19 mouse cellular contexts compared by ENCODE assay signal in genomic region chr4:105992581-105993127, GRCm38 (mm10).
DNase-seq lines count a peak whose midpoint lies in the region; ATAC-seq and TF ChIP-seq lines count a peak whose summit lies in the region.
"Had no signal": no experiment of that assay in that cellular context is flagged by ENCODE, and none has a peak within 500 bp of the region (broad histone marks: within the 10 kb centered on the region; RNA-seq: fewer than 3 reads in every experiment).

No protein-coding gene starts in this region.

- H3K27ac ChIP-seq in gastrocnemius, adult 2 months, result peak overlapping the region; percentile 73
- H3K27ac ChIP-seq in liver, adult 2 months (replicated peaks; ENCODE audit: insufficient read depth, low read depth, low read length), result no peak overlapping the region
- H3K27ac ChIP-seq in liver, postnatal 0 days (ENCODE audit: low read depth), result no peak overlapping the region
- H3K27ac ChIP-seq in brown adipose tissue, adult 24 weeks (replicated peaks; ENCODE audit: low read depth, low read length), result peak overlapping the region; percentile 89
- H3K27ac ChIP-seq in limb, embryonic 15.5 days, result peak overlapping the region; percentile 43; the same call in 1 of the 2 replicates
- H3K27ac ChIP-seq: hindbrain, embryonic 13.5 days; liver, embryonic 12.5 days; macrophage; midbrain, embryonic 12.5 days; neural tube, embryonic 13.5 days had no signal

- H3K79me2 ChIP-seq in liver, adult 2 months (ENCODE audit: control insufficient read depth, insufficient read depth, low read length), result no peaks in the 10 kb centered on the region

- no peak for TF ChIP-seq POLR2A in liver, adult 2 months (IDR thresholded peaks at IDR 0.05; ENCODE audit: extremely low read depth, insufficient read depth, low read length)

- 83% methylated on average over 6 of the region's 6 CpGs for WGBS in liver, adult 2 months
- WGBS in liver, postnatal 0 days (ENCODE audit: insufficient replicate concordance), result 72% methylated on average over 6 of the region's 6 CpGs
- WGBS in limb, embryonic 15.5 days, result 53% methylated on average over 6 of the region's 6 CpGs

- H3K4me3 ChIP-seq in gastrocnemius, adult 2 months, result no peak overlapping the region
- no peak overlapping the region for H3K4me3 ChIP-seq in liver, adult 2 months (ENCODE audit: insufficient read depth, low read depth, low read length)
- no peak overlapping the region for H3K4me3 ChIP-seq in liver, postnatal 0 days (ENCODE audit: low read depth, low read length)
- no peak overlapping the region for H3K4me3 ChIP-seq in brown adipose tissue, adult 24 weeks (ENCODE audit: insufficient read depth, low read depth, low read length)
- H3K4me3 ChIP-seq in limb, embryonic 15.5 days, result no peak overlapping the region
- H3K4me3 ChIP-seq: hindbrain, embryonic 13.5 days; liver, embryonic 12.5 days; midbrain, embryonic 12.5 days; neural tube, embryonic 13.5 days had no signal

- peak; percentile 9; the same call in 1 of the 2 replicates for TF ChIP-seq CTCF in gastrocnemius, adult 2 months (IDR thresholded peaks at IDR 0.05)
- TF ChIP-seq CTCF in liver, adult 2 months (IDR thresholded peaks at IDR 0.05; ENCODE audit: low read depth, low read length), result no peak
- no peak for TF ChIP-seq CTCF in liver, postnatal 0 days (IDR thresholded peaks at IDR 0.05; ENCODE audit: low read depth)

- intact Hi-C loops in gastrocnemius, adult 2 months (cut with DNase I), result no loop called here
- intact Hi-C loops in gastrocnemius, postnatal 36 days (cut with DNase I), result no loop called here

- no peak overlapping the region for H3K9ac ChIP-seq in liver, adult 2 months (ENCODE audit: low read depth, low read length)
- no peak overlapping the region for H3K9ac ChIP-seq in liver, postnatal 0 days (replicated peaks)
- H3K9ac ChIP-seq in limb, embryonic 15.5 days, result no peak overlapping the region
- H3K9ac ChIP-seq: hindbrain, embryonic 13.5 days; liver, embryonic 12.5 days; midbrain, embryonic 12.5 days; neural tube, embryonic 13.5 days had no signal

- ATAC-seq in liver, postnatal 0 days, result no peak
- no peak for ATAC-seq in limb, embryonic 15.5 days (ENCODE audit: insufficient number of reproducible peaks, low FRiP score, low TSS enrichment, low read depth)
- ATAC-seq: forebrain, embryonic 16.5 days; liver, embryonic 12.5 days had no signal

- TF ChIP-seq EP300 in liver, postnatal 0 days (IDR thresholded peaks at IDR 0.05; ENCODE audit: low read depth), result no peak

- H3K9me3 ChIP-seq in liver, postnatal 0 days (ENCODE audit: low read length), result no peaks in the 10 kb centered on the region
- H3K9me3 ChIP-seq in limb, embryonic 15.5 days, result no peaks in the 10 kb centered on the region
- H3K9me3 ChIP-seq: hindbrain, embryonic 13.5 days; liver, embryonic 12.5 days; midbrain, embryonic 12.5 days; neural tube, embryonic 13.5 days had no signal

- H3K4me1 ChIP-seq in liver, adult 2 months (ENCODE audit: control insufficient read depth, insufficient read depth, low read length), result no peaks in the 10 kb centered on the region
- H3K4me1 ChIP-seq in liver, postnatal 0 days (ENCODE audit: insufficient read depth), result no peaks in the 10 kb centered on the region
- no peaks in the 10 kb centered on the region; the same call in 1 of the 2 replicates for H3K4me1 ChIP-seq in brown adipose tissue, adult 24 weeks (ENCODE audit: control insufficient read depth, insufficient read depth, insufficient read length, low read length)
- peaks cover 22% of the 10 kb centered on the region; the same call in 1 of the 2 replicates for H3K4me1 ChIP-seq in limb, embryonic 15.5 days
- H3K4me1 ChIP-seq: liver, embryonic 12.5 days; neural tube, embryonic 13.5 days had no signal

- peak; percentile 38 for DNase-seq in gastrocnemius, adult 2 months
- DNase-seq in gastrocnemius, postnatal 36 days, result no peak
- DNase-seq in liver, adult 2 months (ENCODE audit: extremely low read depth, low read depth, low spot score), result peak; percentile 12
- DNase-seq in liver, postnatal 0 days, result no peak
- DNase-seq in kidney, postnatal 25 days, result no peak
- DNase-seq: adrenal gland, postnatal 10 days; cerebellum, adult 11-12 months; cerebellum, postnatal 25 days; kidney, adult 11 months; kidney, postnatal 4 days; thymus, postnatal 14 days had no signal

- no peaks in the 10 kb centered on the region for H3K27me3 ChIP-seq in liver, adult 2 months (ENCODE audit: control insufficient read depth, insufficient read depth, low read length)
- no peaks in the 10 kb centered on the region for H3K27me3 ChIP-seq in liver, postnatal 0 days (ENCODE audit: insufficient read depth, low read length)
- H3K27me3 ChIP-seq in limb, embryonic 15.5 days, result no peaks in the 10 kb centered on the region
- H3K27me3 ChIP-seq: hindbrain, embryonic 13.5 days; liver, embryonic 12.5 days; midbrain, embryonic 12.5 days; neural tube, embryonic 13.5 days had no signal

- no peaks in the 10 kb centered on the region for H3K36me3 ChIP-seq in liver, adult 2 months (ENCODE audit: control insufficient read depth, insufficient read depth, low read length)
- no peaks in the 10 kb centered on the region for H3K36me3 ChIP-seq in liver, postnatal 0 days (replicated peaks; ENCODE audit: insufficient read depth, low read length)
- H3K36me3 ChIP-seq in limb, embryonic 15.5 days, result no peaks in the 10 kb centered on the region
- H3K36me3 ChIP-seq: hindbrain, embryonic 13.5 days; liver, embryonic 12.5 days; midbrain, embryonic 12.5 days; neural tube, embryonic 13.5 days had no signal

- no peak overlapping the region for H3K4me2 ChIP-seq in liver, postnatal 0 days (ENCODE audit: low read depth, low read length)
- H3K4me2 ChIP-seq in limb, embryonic 15.5 days, result no peak overlapping the region
- H3K4me2 ChIP-seq: hindbrain, embryonic 13.5 days; liver, embryonic 12.5 days; midbrain, embryonic 12.5 days; neural tube, embryonic 13.5 days had no signal

Comparison
In these comparisons a context has a peak if more than half of its experiments do, and no peak if none do; other contexts are left out.
1. DNase-seq: peak in gastrocnemius, adult 2 months (single experiment) and liver, adult 2 months (single experiment); none in gastrocnemius, postnatal 36 days (0 of 2), liver, postnatal 0 days (single experiment) and kidney, postnatal 25 days (0 of 2).
2. H3K27ac ChIP-seq: peak in gastrocnemius, adult 2 months (single experiment), brown adipose tissue, adult 24 weeks (single experiment) and limb, embryonic 15.5 days (single experiment); none in liver, adult 2 months (single experiment) and liver, postnatal 0 days (single experiment).